Mouse (Mus musculus) kidney, postnatal 0 days (tissue): ENCODE data around the gene Arid3b. TPM values are rescaled to one million over a fixed set of nuclear protein-coding genes. Genes with fewer than 3 reads are reported as not detected.

Experiments used
- ATAC-seq: fragments of 200-750 bp; cut with Nextera tagmentation; replicated peaks from 2 replicates; pipeline ENCODE4 v1.8.0; 2017; ENCODE audit warnings: low read depth, moderate number of reproducible peaks, moderate TSS enrichment, moderate library complexity; ENCODE audit not compliant: low FRiP score
- DNase-seq: peaks from one replicate; pipeline ENCODE4 v3.0.0-alpha.2; 2016; ENCODE audit warnings: low spot score
- H3K27ac ChIP-seq: fragments of 300-500 bp; sonication (generic); 2 replicates; pipeline ENCODE4 v1.5.1; 2014; ENCODE audit warnings: mild to moderate bottlenecking
- H3K27me3 ChIP-seq: fragments of 300-500 bp; sonication (generic); 2 replicates; pipeline ENCODE4 v1.6.1; 2014; ENCODE audit warnings: low read length, mixed read lengths; ENCODE audit not compliant: insufficient read depth
- H3K36me3 ChIP-seq: fragments of 300-500 bp; sonication (generic); 2 replicates; pipeline ENCODE4 v1.6.1; 2014; ENCODE audit warnings: low read length, mixed read lengths; ENCODE audit not compliant: insufficient read depth
- H3K4me1 ChIP-seq: fragments of 300-500 bp; sonication (generic); replicated peaks from 2 replicates; pipeline ENCODE4 v1.6.1; 2014; ENCODE audit warnings: antibody characterized with exemption, low read length, mixed read lengths; ENCODE audit not compliant: insufficient read depth
- H3K4me2 ChIP-seq: fragments of 300-500 bp; sonication (generic); 2 replicates; pipeline ENCODE4 v1.6.1; 2014; ENCODE audit warnings: mild to moderate bottlenecking, low read length, moderate library complexity, mixed read lengths
- H3K4me3 ChIP-seq: fragments of 300-500 bp; sonication (generic); replicated peaks from 2 replicates; pipeline ENCODE4 v1.5.1; 2014; ENCODE audit warnings: low read depth, low read length
- H3K9ac ChIP-seq: fragments of 300-500 bp; sonication (generic); 2 replicates; pipeline ENCODE4 v1.6.1; 2014; ENCODE audit warnings: low read depth, low read length
- H3K9me3 ChIP-seq: fragments of 300-500 bp; sonication (generic); replicated peaks from 2 replicates; pipeline ENCODE4 v1.6.1; 2016; ENCODE audit warnings: low read length, inconsistent platforms, mixed read lengths
- CTCF ChIP-seq: IDR thresholded peaks from 2 replicates; pipeline ENCODE4 v1.5.1; 2016; ENCODE audit warnings: antibody characterized with exemption, low read depth, mild to moderate bottlenecking, moderate library complexity
- WGBS: fragments of 180-500 bp; shearing (Covaris S2); extraction: QIAGEN DNeasy Blood & Tissue Kit; methylation state at CpG from one replicate; pipeline ENCODE4 v1.1.7; 2014; 5-methylcytosine and 5-hydroxymethylcytosine counted together
- polyA plus RNA-seq: library from polyadenylated mRNA; unstranded; fragments of >200 nt; fragmentation: Nextera tagmentation; extraction: Ambion mirVana; gene quantifications from 2 replicates; pipeline ENCODE4 v1.2.1, GENCODE M21; 2015

Gene Arid3b
- polyA plus RNA-seq, 1 experiment from 2014 or later: 4.0 TPM

- peaks cover 8% of the 10 kb centered on the region for H3K4me1 ChIP-seq
Observed at GRCm38 (mm10) chr9:57806066-57806481, 30.5 kb downstream of the Arid3b start.

GRCm38 (mm10) chr9:57805087-57805737 lies 31.4 kb downstream of the Arid3b start:
- DNase-seq (no peak), ATAC-seq (no peak)
- WGBS: 61% methylated on average over 10 of the region's 10 CpGs
- H3K27me3 ChIP-seq: no peaks in the 10 kb centered on the region
- no peaks in the 10 kb centered on the region for H3K9me3 ChIP-seq
- no peaks in the 10 kb centered on the region for H3K36me3 ChIP-seq
- H3K9ac ChIP-seq: no peak overlapping the region
- H3K4me1 ChIP-seq: peaks cover 5% of the 10 kb centered on the region; the same call in 1 of the 2 replicates
- no peak overlapping the region for H3K4me2 ChIP-seq
- peak overlapping the region; percentile 64; the same call in 1 of the 2 replicates for H3K27ac ChIP-seq
- no peak overlapping the region for H3K4me3 ChIP-seq
- no peak for TF ChIP-seq CTCF

More at GRCm38 (mm10) chr9:57806066-57806481, 30.5 kb downstream of the Arid3b start:
- H3K4me2 ChIP-seq: no peak overlapping the region
- H3K27ac ChIP-seq: peak overlapping the region; percentile 64
- H3K9me3 ChIP-seq: no peaks in the 10 kb centered on the region
- no peak overlapping the region for H3K9ac ChIP-seq
- H3K27me3 ChIP-seq: no peaks in the 10 kb centered on the region
- DNase-seq (no peak), ATAC-seq (peak; percentile 45; the same call in 1 of the 2 replicates)
- WGBS: 33% methylated on average over 1 of the region's 1 CpGs
- no peak overlapping the region for H3K4me3 ChIP-seq
- H3K36me3 ChIP-seq: no peaks in the 10 kb centered on the region
- no peak for TF ChIP-seq CTCF

- Histone ChIP-seq H3K27me3 (no peaks in the 10 kb centered on the region), H3K36me3 (no peaks in the 10 kb centered on the region), H3K9ac (no peak overlapping the region), H3K4me1 (peaks cover 12% of the 10 kb centered on the region), H3K27ac (no peak overlapping the region), H3K4me2 (no peak overlapping the region), H3K4me3 (no peak overlapping the region), H3K9me3 (no peaks in the 10 kb centered on the region)
- 8% methylated on average over 4 of the region's 4 CpGs for WGBS
- DNase-seq (no peak), ATAC-seq (no peak)
- TF ChIP-seq CTCF: no peak
Observed at GRCm38 (mm10) chr9:57803839-57804238, 32.8 kb downstream of the Arid3b start.

- ATAC-seq (no peak), DNase-seq (no peak)
- H3K9ac ChIP-seq: no peak overlapping the region
- WGBS: 29% methylated on average over 3 of the region's 3 CpGs
- no peaks in the 10 kb centered on the region for H3K9me3 ChIP-seq
- H3K4me3 ChIP-seq: no peak overlapping the region
- H3K27ac ChIP-seq: no peak overlapping the region
- no peak overlapping the region for H3K4me2 ChIP-seq
- no peaks in the 10 kb centered on the region for H3K36me3 ChIP-seq
- H3K27me3 ChIP-seq: no peaks in the 10 kb centered on the region
- no peak for TF ChIP-seq CTCF
- H3K4me1 ChIP-seq: peaks cover 15% of the 10 kb centered on the region
Observed at GRCm38 (mm10) chr9:57803047-57803446, 33.5 kb downstream of the Arid3b start.

- no peak overlapping the region for H3K27ac ChIP-seq
- 91% methylated on average over 9 of the region's 9 CpGs for WGBS
- H3K4me2 ChIP-seq: no peak overlapping the region
- no peaks in the 10 kb centered on the region for H3K9me3 ChIP-seq
- no peak overlapping the region for H3K4me3 ChIP-seq
- H3K9ac ChIP-seq: no peak overlapping the region
- ATAC-seq (no peak), DNase-seq (no peak)
- H3K36me3 ChIP-seq: peaks cover 9% of the 10 kb centered on the region
- no peaks in the 10 kb centered on the region for H3K27me3 ChIP-seq
- no peak for TF ChIP-seq CTCF
- H3K4me1 ChIP-seq: peaks cover 10% of the 10 kb centered on the region; the same call in 1 of the 2 replicates
Observed at GRCm38 (mm10) chr9:57800325-57800975, 36.1 kb downstream of the Arid3b start.

GRCm38 (mm10) chr9:57798725-57799253 lies 37.8 kb downstream of the Arid3b start:
- Histone ChIP-seq H3K4me2 (no peak overlapping the region), H3K9me3 (no peaks in the 10 kb centered on the region), H3K27ac (peak overlapping the region; percentile 47; the same call in 1 of the 2 replicates), H3K4me1 (peaks cover 10% of the 10 kb centered on the region; the same call in 1 of the 2 replicates), H3K4me3 (no peak overlapping the region), H3K9ac (no peak overlapping the region), H3K36me3 (peaks cover 9% of the 10 kb centered on the region), H3K27me3 (no peaks in the 10 kb centered on the region)
- 8% methylated on average over 10 of the region's 10 CpGs for WGBS
- DNase-seq (peak; percentile 72), ATAC-seq (peak; percentile 52)
- no peak for TF ChIP-seq CTCF
